Mouse (Mus musculus) naive thymus-derived CD4-positive, alpha-beta T cell, adult 2 months (primary cell): ENCODE data around the gene Ceacam9.
"Not testable (repeated sequence)": the region's sequence is repeated elsewhere in the genome, so short reads cannot be mapped to it uniquely, and the experiment has no call there.

Experiments used
- DNase-seq: peaks from one replicate; pipeline ENCODE4 v3.0.0-alpha.2; 2011; ENCODE audit warnings: low read depth

Gene Ceacam9

GRCm38 (mm10) chr7:16721629-16722028, at the start of gene Ceacam9:
Gene Ceacam9, plus strand, starts transcription at chr7:16721929.
- DNase-seq = no peak

GRCm38 (mm10) chr7:16673823-16674222, 47.9 kb upstream of the Ceacam9 start:
- no peak for DNase-seq

- not testable (repeated sequence) for DNase-seq
Measured at GRCm38 (mm10) chr7:16674699-16675098, 47.0 kb upstream of the Ceacam9 start.

GRCm38 (mm10) chr7:16675605-16676004, 46.1 kb upstream of the Ceacam9 start, which contains the start of gene Ceacam15:
Gene Ceacam15, minus strand, starts transcription at chr7:16675705.
- DNase-seq = no peak

- DNase-seq = not testable (repeated sequence)
Measured at GRCm38 (mm10) chr7:16680194-16680593, 41.5 kb upstream of the Ceacam9 start.

GRCm38 (mm10) chr7:16689196-16689595, 32.5 kb upstream of the Ceacam9 start:
- no peak for DNase-seq

GRCm38 (mm10) chr7:16695025-16695424, 26.7 kb upstream of the Ceacam9 start:
- DNase-seq = peak; percentile 50

GRCm38 (mm10) chr7:16699042-16699441, 22.7 kb upstream of the Ceacam9 start:
- DNase-seq = peak; percentile 80

- peak; percentile 34 for DNase-seq
Measured at GRCm38 (mm10) chr7:16700583-16700982, 21.1 kb upstream of the Ceacam9 start.

GRCm38 (mm10) chr7:16706385-16706784, 15.3 kb upstream of the Ceacam9 start:
- no peak for DNase-seq

GRCm38 (mm10) chr7:16708244-16708643, 13.5 kb upstream of the Ceacam9 start:
- DNase-seq = no peak

- peak; percentile 34 for DNase-seq
Measured at GRCm38 (mm10) chr7:16710604-16711003, 11.1 kb upstream of the Ceacam9 start.

- no peak for DNase-seq
Measured at GRCm38 (mm10) chr7:16712633-16713415, 8.9 kb upstream of the Ceacam9 start.

- DNase-seq = peak; percentile 34
Measured at GRCm38 (mm10) chr7:16716456-16717152, 5.1 kb upstream of the Ceacam9 start.

- not testable (repeated sequence) for DNase-seq
Measured at GRCm38 (mm10) chr7:16722490-16722889, 761 bp downstream of the Ceacam9 start.

GRCm38 (mm10) chr7:16728596-16729348, 7.0 kb downstream of the Ceacam9 start:
- peak; percentile 89 for DNase-seq

GRCm38 (mm10) chr7:16729563-16729962, 7.8 kb downstream of the Ceacam9 start:
- peak; percentile 51 for DNase-seq

GRCm38 (mm10) chr7:16730791-16731190, 9.1 kb downstream of the Ceacam9 start:
- DNase-seq = no peak

GRCm38 (mm10) chr7:16731893-16732422, 10.2 kb downstream of the Ceacam9 start:
- DNase-seq = no peak

- DNase-seq = no peak
Measured at GRCm38 (mm10) chr7:16737606-16738072, 15.9 kb downstream of the Ceacam9 start.

GRCm38 (mm10) chr7:16738073-16738696, 16.5 kb downstream of the Ceacam9 start, which contains the start of gene Ap2s1:
Gene Ap2s1, plus strand, starts transcription at chr7:16738410.
- peak; percentile 96 for DNase-seq
